Mouse (Mus musculus): Measurements from ENCODE around the gene Smyd3.
"Not testable (repeated sequence)": the region's sequence is repeated elsewhere in the genome, so short reads cannot be mapped to it uniquely, and the experiment has no call there.

The Smyd3 gene

DNA sequence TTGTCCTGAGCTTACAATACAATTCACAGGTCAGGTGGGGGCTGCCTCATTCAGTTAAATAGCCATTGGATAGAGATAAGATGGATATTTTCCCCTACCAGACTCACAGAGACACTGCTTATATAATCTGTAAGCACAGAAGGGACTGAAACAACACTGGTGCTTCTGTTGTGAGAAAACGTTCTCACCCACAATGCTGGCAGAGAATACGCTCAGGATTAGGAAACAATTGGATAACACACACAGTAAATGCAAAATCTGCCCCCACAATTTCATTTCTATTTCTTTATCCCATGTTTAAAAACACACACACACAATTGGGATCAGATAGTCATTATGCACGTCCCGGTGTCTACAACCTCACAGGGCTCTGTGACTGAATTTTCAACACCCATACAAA lies 139.7 kb downstream of the Smyd3 start:
- DNase-seq (ENCODE audit: low read depth), result no peak

DNA sequence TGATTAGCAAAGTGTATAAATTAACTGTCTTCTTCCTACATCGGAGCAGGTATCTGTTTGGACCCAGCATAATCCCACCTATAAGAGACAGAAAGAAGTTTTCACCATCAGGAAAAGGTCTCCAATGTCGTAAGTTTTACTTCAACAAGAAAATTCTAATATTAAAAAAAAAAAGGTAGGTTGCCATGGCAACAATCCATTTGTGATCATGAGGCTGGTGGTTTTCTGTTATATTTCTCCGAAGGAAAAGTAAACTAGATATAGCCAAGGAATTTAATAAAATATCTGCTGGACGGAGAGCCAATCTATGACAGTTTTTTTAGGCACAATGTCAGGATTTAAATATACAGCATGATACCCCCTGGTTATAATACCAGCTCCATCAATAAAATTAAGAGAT lies 142.9 kb downstream of the Smyd3 start:
- no peak for DNase-seq (ENCODE audit: low read depth)

DNA sequence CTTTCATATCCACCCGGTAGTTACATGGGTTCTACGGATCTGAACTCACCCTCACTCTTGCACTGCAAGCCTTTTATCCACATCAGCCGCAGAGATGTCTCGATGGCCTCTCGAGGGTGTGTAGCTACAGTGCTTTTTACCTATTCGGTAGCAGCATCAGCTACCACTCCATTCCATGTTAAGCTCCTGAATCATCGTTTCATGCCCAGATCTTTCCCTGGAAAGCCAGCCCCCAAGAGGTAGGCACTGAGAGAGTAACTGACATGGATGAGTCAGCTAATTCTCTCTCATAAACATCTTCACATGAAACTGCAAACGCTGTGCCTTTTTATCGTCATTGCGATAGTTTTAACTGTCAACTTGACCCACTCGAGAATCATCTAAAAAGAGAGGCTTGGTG lies 143.9 kb downstream of the Smyd3 start:
- DNase-seq (ENCODE audit: low read depth), result peak; percentile 12

DNA sequence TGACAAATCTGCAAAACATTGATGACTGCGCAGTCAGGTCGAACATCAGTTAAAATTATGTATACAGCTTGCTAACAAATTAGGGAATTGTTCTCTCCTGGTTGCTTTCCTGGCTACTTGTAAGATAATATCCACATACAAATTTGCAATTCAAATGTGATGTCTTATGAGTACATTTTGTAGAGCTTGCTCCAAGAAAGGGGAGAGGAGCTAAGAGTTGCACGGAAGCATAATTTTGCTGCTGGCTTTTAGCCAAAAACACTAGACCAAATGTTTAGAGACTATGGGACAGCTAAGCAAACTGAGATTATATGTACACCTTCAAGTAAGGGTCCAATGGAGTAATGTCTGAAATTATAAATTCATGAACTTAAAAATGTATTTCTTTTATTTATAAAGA lies 146.7 kb downstream of the Smyd3 start:
- no peak for DNase-seq (ENCODE audit: low read depth)

DNA sequence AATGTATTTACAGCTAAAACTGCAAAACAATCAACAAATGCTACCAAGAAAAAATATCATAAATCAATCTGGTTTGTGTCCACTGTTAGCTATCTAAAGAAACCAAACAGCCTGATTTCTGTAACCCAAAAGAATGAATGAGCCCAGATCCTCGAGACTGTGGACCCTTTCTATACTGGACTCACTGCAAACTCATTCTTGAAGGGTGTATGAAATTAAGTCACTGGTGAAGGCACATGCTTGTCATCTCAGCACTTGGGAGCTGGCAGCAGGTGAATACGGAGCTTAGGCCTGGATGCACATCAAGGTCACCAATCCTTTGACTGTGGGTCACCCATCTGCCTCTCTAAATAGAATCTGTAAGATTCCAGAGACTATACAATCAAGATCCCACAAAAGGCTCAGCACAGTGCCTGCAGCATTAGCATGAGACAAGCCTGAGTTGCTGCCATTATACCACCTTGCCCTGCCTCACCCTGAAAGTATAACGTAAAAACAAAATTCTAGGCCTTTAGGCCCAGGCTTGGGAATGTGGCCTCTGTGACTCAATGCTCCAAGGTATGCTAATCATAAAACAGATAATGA lies 149.3 kb downstream of the Smyd3 start:
- DNase-seq (ENCODE audit: low read depth), result no peak

DNA sequence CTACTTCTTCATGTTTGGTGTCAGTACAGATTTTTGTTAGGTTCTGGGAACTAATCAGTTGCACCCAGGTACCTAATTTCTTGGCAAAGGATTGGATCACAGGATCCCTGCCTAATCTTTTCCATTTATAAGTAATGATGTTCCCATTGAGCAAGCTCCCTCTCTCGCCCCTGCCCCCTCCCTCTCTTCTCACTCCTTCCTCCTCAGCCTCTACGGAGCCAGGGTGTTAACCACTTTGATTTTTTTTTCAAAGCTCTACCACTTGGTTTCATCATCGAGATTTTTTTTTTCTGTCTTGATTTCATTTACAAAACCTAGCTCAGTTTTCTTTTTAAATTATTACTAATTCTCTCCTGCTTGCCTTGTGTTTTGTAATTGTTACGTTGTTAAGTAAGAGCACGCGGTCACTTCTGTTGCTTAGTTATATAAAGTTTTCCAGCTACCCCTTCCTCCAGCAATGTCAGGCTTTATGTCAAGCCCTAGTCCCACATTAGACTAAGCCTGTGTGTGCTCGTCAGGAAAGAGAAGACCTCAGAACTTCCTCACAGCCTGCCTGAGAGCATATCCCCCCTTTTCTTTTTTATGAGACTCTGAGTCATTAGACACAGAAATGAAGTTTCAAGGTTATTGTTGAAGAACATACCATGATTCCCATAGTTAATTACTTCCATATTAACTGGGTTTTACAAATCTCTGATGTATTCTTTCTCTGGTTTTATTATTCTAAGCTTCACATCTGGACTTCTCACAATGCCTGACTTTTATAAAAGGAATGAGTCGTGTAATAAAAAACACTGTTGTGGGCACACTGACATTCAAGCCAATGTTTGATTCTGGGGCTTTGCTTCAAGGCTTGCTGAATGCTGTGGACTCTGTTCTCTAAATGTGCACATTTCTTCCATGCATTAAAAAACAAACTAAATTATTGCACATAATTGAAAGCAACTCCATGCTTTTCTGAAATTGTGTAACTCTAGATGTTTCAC lies 156.1 kb downstream of the Smyd3 start:
- DNase-seq (ENCODE audit: low read depth), result peak; percentile 46

DNA sequence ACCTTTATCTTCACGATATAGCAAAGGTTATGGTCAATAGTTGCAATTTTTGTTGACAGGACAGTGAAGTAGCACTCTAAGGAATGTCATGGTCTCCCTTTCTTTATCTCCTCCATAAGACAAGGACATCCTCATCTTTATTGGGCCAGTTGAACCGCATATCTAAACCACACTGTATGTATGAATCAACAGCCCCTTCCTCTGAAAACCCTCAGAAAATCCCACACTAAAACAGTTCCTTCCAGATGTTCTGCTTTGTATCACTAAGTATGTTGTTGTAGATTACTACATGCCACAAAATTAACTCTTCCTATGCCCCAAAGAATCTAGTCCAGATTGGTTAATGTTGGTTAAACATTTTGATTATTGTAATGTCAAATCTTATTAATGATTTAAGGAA lies 160.7 kb downstream of the Smyd3 start:
- no peak for DNase-seq (ENCODE audit: low read depth)

DNA sequence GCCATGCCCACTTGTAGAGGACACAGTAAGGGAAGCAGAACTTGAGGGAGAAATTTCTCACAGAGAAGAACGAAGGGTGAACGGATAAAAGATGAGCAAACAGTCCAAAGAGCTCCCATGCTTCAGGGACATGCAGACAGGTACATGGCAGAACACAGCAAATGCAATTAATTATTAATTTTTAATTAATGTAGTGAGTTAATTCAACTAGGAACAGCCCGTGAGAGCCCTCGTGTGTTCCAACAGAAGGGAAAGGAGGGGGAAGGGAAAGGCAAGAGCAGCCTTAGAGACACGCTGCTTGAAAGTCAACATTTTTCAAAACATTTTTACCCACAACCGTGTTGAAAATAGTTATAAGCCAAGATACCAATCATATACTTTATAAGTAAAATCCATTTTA lies 163.6 kb downstream of the Smyd3 start:
- DNase-seq (ENCODE audit: low read depth), result no peak

DNA sequence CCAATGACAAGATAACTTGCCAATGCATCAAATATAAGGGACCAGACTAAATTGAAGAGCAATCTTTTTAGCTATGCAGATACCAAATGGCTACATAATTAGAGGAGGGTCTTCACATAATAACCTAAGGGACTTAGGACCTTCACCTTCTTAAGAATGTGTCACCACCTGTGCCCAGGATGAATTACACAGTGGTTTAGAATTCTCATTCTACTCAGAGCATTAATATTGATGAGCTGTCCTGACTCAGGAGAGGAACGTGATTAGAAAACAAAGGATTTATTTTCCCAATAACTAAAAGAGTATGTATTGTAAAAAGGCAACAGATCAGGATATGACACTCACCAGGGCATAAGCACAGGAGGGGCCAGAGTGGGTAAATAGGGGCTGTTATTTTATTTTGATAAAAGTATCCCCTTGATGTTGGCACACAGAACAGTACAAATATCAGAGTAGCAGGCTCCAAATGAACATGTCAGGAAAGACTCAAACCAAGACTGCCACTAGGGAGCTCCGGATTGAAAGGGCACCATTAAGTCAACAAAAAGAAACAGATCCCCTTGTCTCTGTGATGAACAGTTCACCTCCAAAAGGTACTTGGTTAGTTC lies 172.4 kb downstream of the Smyd3 start:
- DNase-seq (ENCODE audit: low read depth), result no peak

DNA sequence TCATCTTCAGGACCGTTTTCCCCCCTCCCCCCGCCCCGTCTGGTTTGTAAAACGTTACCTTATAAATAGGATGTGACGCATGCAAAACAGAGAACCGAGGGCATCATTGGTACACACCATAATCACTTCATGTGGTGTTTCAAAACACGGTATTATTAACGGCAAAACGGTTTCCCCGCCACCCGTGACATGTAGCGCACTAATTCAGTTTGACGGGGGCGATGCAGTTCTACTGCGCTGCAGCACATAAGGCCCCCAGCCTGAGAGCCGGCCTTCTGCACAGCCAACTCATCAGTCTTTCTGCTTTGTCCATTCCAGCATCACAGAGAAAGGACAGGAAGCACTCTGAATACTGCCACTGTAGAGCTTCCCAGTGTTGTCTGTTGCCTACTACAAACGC lies 174.4 kb downstream of the Smyd3 start:
- DNase-seq (ENCODE audit: low read depth), result no peak

DNA sequence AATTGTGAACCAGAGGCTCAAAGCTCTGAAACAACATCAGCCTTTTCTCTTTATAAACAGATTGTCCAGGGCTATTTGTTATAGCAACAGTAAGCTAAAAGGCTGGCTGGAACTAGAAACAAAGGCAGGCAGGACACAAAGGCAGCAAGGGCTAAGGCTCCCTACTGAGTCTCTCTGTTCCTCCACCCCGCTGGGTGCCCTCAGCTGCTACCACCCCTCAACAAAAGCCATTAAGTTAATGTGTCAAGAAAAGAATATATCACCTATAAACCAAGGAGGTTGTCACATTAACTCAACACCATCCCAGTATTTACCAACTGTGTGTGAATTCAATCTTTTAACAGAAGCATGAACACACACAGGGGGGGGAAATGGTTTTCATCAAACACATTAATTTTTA lies 176.3 kb downstream of the Smyd3 start:
- no peak for DNase-seq (ENCODE audit: low read depth)

DNA sequence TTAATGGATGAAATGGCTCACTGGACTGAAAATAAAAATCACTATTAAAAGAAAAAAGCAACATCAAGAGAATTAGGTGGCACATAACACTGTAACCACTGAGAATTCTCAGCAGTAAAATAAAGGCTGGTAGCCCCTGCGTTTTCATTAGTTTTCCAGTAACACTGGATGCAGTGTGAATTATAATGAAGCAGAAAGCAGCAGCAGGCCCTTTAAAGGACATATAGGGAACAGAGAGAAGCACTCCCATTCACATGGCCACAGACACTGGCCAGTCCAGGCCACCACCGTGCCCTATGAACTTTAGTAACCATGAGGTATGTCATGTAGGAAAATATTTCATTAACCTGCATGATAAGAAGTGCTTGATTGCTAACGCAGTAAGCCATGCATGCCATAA lies 178.8 kb downstream of the Smyd3 start:
- DNase-seq (ENCODE audit: low read depth), result no peak

DNA sequence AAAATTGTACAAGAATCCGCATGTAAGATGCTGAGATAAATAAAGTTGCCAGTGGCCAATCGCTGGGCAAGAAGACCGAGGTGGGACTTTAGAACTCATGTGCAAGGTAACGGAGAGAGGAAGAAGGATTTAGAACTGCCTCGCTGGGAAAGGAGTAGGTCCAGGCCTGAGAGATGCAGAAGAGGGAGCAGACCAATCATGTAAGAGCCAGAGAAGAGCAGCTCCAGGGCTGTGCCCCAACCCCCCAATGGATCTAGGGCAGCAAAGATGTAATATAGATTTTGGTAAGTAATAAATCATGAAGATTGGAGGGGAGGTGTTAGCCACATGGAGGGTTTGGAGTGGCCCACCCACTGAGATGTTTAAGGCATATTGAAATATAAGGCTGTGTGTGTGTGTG lies 180.3 kb downstream of the Smyd3 start:
- no peak for DNase-seq (ENCODE audit: low read depth)

DNA sequence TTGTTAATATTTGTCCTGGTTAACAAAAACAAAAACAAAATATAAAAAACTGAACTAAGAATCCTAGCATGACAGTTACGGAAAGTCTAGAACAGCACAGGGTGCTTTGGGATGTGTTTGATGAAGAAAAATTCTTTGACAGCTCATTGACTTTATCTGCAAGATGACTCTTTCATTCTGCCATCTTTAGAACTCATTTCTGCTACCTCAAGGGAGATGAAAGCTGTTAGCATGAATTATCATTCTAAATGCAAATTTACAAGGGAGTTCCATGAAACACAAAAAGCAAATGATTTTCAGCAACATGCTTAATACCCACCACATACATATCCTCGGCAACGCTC lies 190.9 kb downstream of the Smyd3 start:
- no peak for DNase-seq (ENCODE audit: low read depth)

DNA sequence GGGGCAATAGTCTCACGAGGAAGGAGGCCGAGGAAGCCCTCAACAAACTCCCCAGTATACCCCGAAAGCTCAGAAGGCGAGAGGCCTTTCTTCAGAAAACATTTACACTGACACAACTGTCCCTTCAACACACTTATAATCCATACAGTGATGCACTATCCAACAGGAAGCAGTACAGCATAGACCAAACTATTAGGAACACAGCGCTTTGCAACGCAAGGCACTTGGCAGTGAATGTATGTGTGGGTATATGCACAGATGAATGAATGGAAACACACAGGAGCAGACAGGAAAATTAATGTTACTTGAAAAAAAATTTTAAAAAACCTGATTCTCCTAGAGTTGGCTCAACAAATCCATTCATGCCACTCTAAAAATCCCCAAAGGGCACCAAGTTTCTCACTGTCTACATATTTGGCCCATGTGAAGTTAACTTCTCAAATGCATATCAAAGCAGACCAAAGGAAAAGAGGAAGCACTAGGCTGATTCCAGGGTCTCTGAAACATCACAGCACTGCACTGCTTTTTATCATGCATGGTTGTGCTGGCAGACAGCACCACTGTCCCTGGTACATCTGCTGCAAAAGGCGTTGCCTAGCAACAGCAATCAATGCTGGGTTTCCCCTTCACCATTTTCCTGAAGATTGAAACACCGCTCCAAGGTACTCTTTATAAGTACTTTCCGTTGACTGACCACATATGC lies 191.4 kb downstream of the Smyd3 start:
- DNase-seq (ENCODE audit: low read depth), result no peak

DNA sequence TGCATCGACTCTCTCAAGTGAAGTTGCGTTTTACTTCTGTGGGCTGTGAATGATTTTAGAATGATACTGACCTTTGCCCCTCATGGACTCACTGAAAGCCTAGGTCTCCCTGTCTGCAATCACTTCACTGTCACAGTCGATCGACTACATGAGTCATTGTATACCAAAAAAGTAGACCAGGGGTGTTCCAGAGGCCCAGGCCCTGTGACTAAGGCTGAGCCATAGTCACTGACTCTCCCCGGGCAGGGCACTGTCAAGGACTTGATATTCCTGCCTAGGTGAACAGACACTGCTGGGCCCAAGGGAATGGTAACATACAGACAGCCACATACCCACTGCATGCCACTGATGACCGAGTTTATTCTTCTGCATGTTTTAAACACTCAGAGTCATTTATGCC lies 193.6 kb downstream of the Smyd3 start:
- DNase-seq (ENCODE audit: low read depth), result no peak

DNA sequence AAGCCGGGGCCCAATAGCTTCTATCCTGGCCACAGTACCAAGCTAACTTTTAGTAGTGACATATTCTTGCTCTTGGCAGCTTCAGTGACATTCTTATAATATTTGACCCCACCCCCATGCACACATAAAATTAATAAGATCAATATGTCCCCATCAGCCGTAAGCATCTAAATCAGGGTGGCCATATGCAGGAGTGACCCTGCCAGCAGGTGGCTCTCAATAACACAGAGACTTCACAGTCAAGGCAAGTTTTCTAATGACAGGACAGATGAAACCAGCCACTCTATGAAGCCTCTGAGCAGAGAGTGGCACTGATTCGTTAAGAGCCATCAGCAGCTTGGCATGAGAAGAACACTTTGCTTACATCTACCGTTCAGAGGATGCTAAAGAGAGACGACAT lies 204.2 kb downstream of the Smyd3 start:
- no peak for DNase-seq (ENCODE audit: low read depth)

DNA sequence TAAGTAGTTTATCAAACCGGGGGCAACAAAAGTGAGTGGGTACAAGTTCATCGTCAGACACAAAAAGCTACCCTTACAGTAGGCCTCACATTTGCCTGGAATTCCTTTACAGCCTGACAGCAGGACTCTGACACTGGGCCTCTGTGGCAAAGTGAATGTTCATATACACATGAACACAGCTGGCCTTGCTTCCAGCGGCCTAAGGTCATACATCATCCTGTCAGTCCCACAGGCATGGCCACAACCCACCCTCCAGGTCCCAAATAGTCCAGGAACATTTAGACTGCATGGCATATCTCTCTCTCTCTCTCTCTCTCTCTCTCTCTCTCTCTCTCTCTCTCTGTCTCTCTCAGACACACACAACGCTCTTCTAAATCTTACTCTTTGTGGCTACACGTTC lies 208.4 kb downstream of the Smyd3 start:
- peak; percentile 8 for DNase-seq (ENCODE audit: low read depth)

DNA sequence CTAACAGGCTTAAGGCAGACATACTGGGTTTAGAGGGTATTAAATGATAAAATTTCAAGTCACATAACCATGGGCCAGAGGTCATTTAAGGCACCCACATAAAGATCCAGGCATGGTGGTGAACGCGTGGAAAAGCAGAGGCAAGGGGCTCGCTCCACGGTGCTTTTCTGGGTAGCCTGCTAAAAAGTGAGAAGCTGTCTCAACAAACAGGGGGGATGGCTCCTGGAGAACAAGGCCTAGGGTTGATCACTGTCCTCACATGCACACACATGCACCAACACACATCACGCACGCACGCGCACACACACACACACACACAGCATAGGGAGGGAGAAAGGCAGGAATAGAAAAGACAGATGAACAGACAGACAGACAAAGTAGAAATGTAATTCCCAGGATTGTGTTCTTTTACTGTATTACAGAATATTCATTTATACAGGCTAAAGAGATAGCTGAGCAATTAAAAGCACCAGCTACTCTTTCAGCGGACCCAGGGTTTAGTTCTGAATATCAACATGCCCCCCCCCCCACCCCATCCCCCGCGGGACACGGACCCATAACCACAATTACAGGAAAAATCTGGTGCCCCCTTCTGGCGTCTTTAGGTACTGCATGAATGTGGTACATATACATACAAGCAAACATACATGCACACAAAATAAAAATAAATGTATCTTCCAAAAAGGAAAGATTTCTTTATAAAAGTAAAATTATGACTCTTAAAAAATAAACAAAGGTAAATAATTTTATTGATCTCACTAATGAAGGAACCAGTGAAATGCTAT lies 215.2 kb downstream of the Smyd3 start:
- DNase-seq (ENCODE audit: low read depth), result peak; percentile 11

DNA sequence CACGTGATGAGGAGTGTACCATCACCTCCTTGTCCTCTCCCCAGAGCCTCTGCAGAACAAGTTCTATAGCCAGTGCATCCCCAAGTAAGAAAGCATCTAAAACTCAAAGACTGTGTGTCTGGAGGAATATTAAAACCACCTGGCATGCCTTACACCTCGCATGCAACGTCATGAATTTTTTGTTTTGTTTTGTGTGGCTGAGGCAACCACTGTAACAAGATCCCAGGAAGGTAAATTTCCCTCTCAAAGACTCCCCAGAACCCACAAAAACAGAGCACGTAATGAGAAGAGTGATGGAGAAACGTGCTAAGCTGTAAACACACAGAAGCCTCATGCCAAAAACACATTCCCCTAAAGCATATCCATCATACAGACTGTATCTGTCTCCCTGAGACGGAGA lies 222.2 kb downstream of the Smyd3 start:
- DNase-seq (ENCODE audit: low read depth), result peak; percentile 17

DNA sequence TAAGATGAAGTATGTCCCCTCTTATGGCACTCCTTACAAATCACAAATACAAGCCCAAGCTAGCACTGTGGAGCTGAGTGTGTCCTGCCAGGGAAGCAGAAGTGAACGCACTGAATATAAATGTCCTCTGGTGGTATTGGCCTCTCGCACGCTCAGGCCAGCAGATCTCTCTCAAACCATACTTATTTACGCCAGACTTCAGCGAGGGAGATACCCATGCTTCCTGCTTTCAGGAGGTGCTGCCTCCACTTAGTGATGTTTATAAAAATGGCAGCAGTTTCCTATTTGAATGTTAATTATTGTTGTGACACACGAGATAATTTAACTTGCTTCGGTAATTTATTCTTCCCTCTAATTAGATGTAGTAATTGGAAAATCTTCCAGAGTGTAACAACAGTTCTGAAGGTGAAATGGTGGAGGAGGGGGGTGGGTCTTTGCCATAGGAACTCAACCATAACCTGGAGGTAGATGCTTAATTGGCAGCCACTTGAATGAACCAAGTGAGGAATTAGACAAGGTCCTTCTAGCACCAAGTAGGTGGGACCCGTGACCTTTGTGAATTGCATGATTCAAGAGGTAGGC lies 224.0 kb downstream of the Smyd3 start:
- no peak for DNase-seq (ENCODE audit: low read depth)

DNA sequence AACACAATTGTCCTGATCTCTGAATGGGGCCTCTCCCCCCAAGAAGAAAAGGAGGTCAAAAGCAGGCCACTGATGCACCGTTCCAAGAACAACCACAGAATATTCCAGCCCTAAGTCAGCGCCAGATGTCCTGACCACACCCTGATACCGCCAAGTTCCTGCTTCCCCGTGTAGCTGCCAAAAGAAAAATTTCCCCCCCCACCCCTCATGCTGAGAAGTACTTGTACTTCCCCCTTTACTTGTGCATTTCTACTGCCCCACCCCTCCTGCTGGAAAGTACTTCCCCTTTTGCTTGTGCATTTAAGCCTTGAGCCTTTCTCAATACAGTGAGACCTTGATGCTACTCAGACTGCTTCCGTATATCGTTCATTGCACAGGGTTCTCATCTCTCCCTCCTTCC lies 227.7 kb downstream of the Smyd3 start:
- DNase-seq (ENCODE audit: low read depth), result not testable (repeated sequence)
